Mouse (Mus musculus) hindbrain, embryonic 14.5 days (tissue): ENCODE results near the gene Tab1. TPM values are rescaled to one million over a fixed set of nuclear protein-coding genes. Genes with fewer than 3 reads are reported as not detected.

ENCODE experiments used
- ATAC-seq: fragments of 200-750 bp; cut with Nextera tagmentation; 2 replicates; pipeline ENCODE4 v1.8.0; 2017; ENCODE audit warnings: moderate number of reproducible peaks, mild to moderate bottlenecking, moderate TSS enrichment, moderate library complexity; ENCODE audit not compliant: low FRiP score
- DNase-seq: peaks from one replicate; pipeline ENCODE4 v3.0.0-alpha.2; 2015; ENCODE audit warnings: low spot score
- H3K27ac ChIP-seq: fragments of 300-500 bp; sonication (generic); 2 replicates; pipeline ENCODE4 v1.5.1; 2014; ENCODE audit warnings: mild to moderate bottlenecking, moderate library complexity
- H3K27me3 ChIP-seq: fragments of 300-500 bp; sonication (generic); 2 replicates; pipeline ENCODE4 v1.6.1; 2014; ENCODE audit warnings: mild to moderate bottlenecking, low read length, mixed read lengths; ENCODE audit not compliant: control insufficient read depth, insufficient read depth
- H3K36me3 ChIP-seq: fragments of 300-500 bp; sonication (generic); replicated peaks from 2 replicates; pipeline ENCODE4 v1.6.1; 2014; ENCODE audit not compliant: control insufficient read depth, insufficient read depth
- H3K4me1 ChIP-seq: fragments of 300-500 bp; sonication (generic); replicated peaks from 2 replicates; pipeline ENCODE4 v1.6.1; 2014; ENCODE audit warnings: antibody characterized with exemption, low read length, mixed read lengths; ENCODE audit not compliant: control insufficient read depth, insufficient read depth
- H3K4me2 ChIP-seq: fragments of 300-500 bp; sonication (generic); replicated peaks from 2 replicates; pipeline ENCODE4 v1.6.1; 2014; ENCODE audit warnings: mild to moderate bottlenecking, moderate library complexity
- H3K4me3 ChIP-seq: fragments of 300-500 bp; sonication (generic); replicated peaks from 2 replicates; pipeline ENCODE4 v1.5.1; 2014; ENCODE audit warnings: mild to moderate bottlenecking, low read length
- H3K9ac ChIP-seq: fragments of 300-500 bp; sonication (generic); 2 replicates; pipeline ENCODE4 v1.6.1; 2014
- H3K9me3 ChIP-seq: fragments of 300-500 bp; sonication (generic); 2 replicates; pipeline ENCODE4 v1.6.1; 2016; ENCODE audit warnings: low read length; ENCODE audit not compliant: control insufficient read depth
- WGBS: fragments of 180-500 bp; shearing (Covaris S2); extraction: QIAGEN DNeasy Blood & Tissue Kit; methylation state at CpG from one replicate; pipeline ENCODE4 v1.1.7; 2014; 5-methylcytosine and 5-hydroxymethylcytosine counted together
- polyA plus RNA-seq: library from polyadenylated mRNA; unstranded; fragments of >200 nt; fragmentation: Nextera tagmentation; extraction: Ambion mirVana; gene quantifications from 2 replicates; pipeline ENCODE4 v1.2.1, GENCODE M21; 2014

The Tab1 gene
- polyA plus RNA-seq, 1 experiment from 2014 or later, result 36.1 TPM

GRCm38 (mm10) chr15:80100196-80100595 is 32.7 kb upstream of the Tab1 start:
- H3K9ac ChIP-seq, result no peak overlapping the region
- H3K27ac ChIP-seq, result no peak overlapping the region
- DNase-seq, result no peak
- no peak overlapping the region for H3K4me2 ChIP-seq
- H3K27me3 ChIP-seq, result no peaks in the 10 kb centered on the region
- 83% methylated on average over 3 of the region's 3 CpGs for WGBS
- peaks cover 14% of the 10 kb centered on the region for H3K4me1 ChIP-seq
- no peak overlapping the region for H3K4me3 ChIP-seq
- no peaks in the 10 kb centered on the region for H3K36me3 ChIP-seq
- no peak for ATAC-seq
- H3K9me3 ChIP-seq, result no peaks in the 10 kb centered on the region

GRCm38 (mm10) chr15:80100871-80101270 is 32.1 kb upstream of the Tab1 start:
- 83% methylated on average over 10 of the region's 10 CpGs for WGBS
- Histone ChIP-seq H3K4me2 (no peak overlapping the region), H3K9ac (no peak overlapping the region), H3K27ac (no peak overlapping the region), H3K27me3 (no peaks in the 10 kb centered on the region), H3K36me3 (no peaks in the 10 kb centered on the region), H3K9me3 (no peaks in the 10 kb centered on the region), H3K4me1 (peaks cover 14% of the 10 kb centered on the region), H3K4me3 (no peak overlapping the region)
- DNase-seq, result no peak
- ATAC-seq, result no peak

- Histone ChIP-seq H3K36me3 (no peaks in the 10 kb centered on the region), H3K27ac (no peak overlapping the region), H3K9ac (no peak overlapping the region), H3K4me2 (no peak overlapping the region), H3K4me1 (peaks cover 14% of the 10 kb centered on the region), H3K9me3 (no peaks in the 10 kb centered on the region), H3K4me3 (no peak overlapping the region), H3K27me3 (no peaks in the 10 kb centered on the region)
- ATAC-seq (no peak), DNase-seq (no peak)
- 78% methylated on average over 6 of the region's 6 CpGs for WGBS
These were observed 31.4 kb upstream of the Tab1 start for GRCm38 (mm10) chr15:80101503-80101902.

GRCm38 (mm10) chr15:80102495-80102894 is 30.4 kb upstream of the Tab1 start:
- Histone ChIP-seq H3K9me3 (no peaks in the 10 kb centered on the region), H3K36me3 (no peaks in the 10 kb centered on the region), H3K4me3 (no peak overlapping the region), H3K4me2 (no peak overlapping the region), H3K4me1 (peaks cover 10% of the 10 kb centered on the region), H3K27me3 (no peaks in the 10 kb centered on the region), H3K9ac (no peak overlapping the region), H3K27ac (no peak overlapping the region)
- DNase-seq (no peak), ATAC-seq (no peak)
- 84% methylated on average over 6 of the region's 6 CpGs for WGBS

GRCm38 (mm10) chr15:80105490-80106410 is 27.2 kb upstream of the Tab1 start:
- 64% methylated on average over 12 of the region's 12 CpGs for WGBS
- ATAC-seq, result no peak

GRCm38 (mm10) chr15:80107143-80107542 is 25.8 kb upstream of the Tab1 start:
- no peaks in the 10 kb centered on the region for H3K27me3 ChIP-seq
- WGBS, result 95% methylated on average over 8 of the region's 8 CpGs
- DNase-seq, result no peak
- H3K4me3 ChIP-seq, result no peak overlapping the region
- no peaks in the 10 kb centered on the region for H3K4me1 ChIP-seq
- H3K36me3 ChIP-seq, result peaks cover 9% of the 10 kb centered on the region
- no peak for ATAC-seq
- no peak overlapping the region for H3K9ac ChIP-seq
- H3K27ac ChIP-seq, result no peak overlapping the region
- H3K4me2 ChIP-seq, result no peak overlapping the region
- no peaks in the 10 kb centered on the region for H3K9me3 ChIP-seq

More at GRCm38 (mm10) chr15:80105490-80106410, 27.2 kb upstream of the Tab1 start:
- no peak for DNase-seq
- no peaks in the 10 kb centered on the region for H3K4me1 ChIP-seq
- no peak overlapping the region for H3K27ac ChIP-seq
- no peak overlapping the region for H3K4me3 ChIP-seq
- no peaks in the 10 kb centered on the region for H3K27me3 ChIP-seq
- H3K9me3 ChIP-seq, result no peaks in the 10 kb centered on the region
- H3K4me2 ChIP-seq, result no peak overlapping the region
- no peak overlapping the region for H3K9ac ChIP-seq
- H3K36me3 ChIP-seq, result no peaks in the 10 kb centered on the region; the same call in none of the 2 replicates

GRCm38 (mm10) chr15:80107575-80107974 is 25.4 kb upstream of the Tab1 start:
- 89% methylated on average over 3 of the region's 3 CpGs for WGBS
- ATAC-seq (no peak), DNase-seq (no peak)
- H3K4me2 ChIP-seq, result no peak overlapping the region
- H3K27ac ChIP-seq, result no peak overlapping the region
- no peaks in the 10 kb centered on the region for H3K9me3 ChIP-seq
- no peaks in the 10 kb centered on the region for H3K27me3 ChIP-seq
- no peak overlapping the region for H3K4me3 ChIP-seq
- peaks cover 13% of the 10 kb centered on the region for H3K36me3 ChIP-seq
- no peaks in the 10 kb centered on the region for H3K4me1 ChIP-seq
- no peak overlapping the region for H3K9ac ChIP-seq

- ATAC-seq (no peak), DNase-seq (no peak)
- 80% methylated on average over 12 of the region's 12 CpGs for WGBS
- H3K27ac ChIP-seq, result no peak overlapping the region
- H3K4me1 ChIP-seq, result no peaks in the 10 kb centered on the region
- H3K27me3 ChIP-seq, result no peaks in the 10 kb centered on the region
- H3K4me2 ChIP-seq, result no peak overlapping the region
- peaks cover 27% of the 10 kb centered on the region for H3K36me3 ChIP-seq
- H3K9me3 ChIP-seq, result no peaks in the 10 kb centered on the region
- H3K4me3 ChIP-seq, result no peak overlapping the region
- no peak overlapping the region for H3K9ac ChIP-seq
These were observed 21.5 kb upstream of the Tab1 start for GRCm38 (mm10) chr15:80111436-80111835.

GRCm38 (mm10) chr15:80112499-80112898 is 20.4 kb upstream of the Tab1 start:
- Histone ChIP-seq H3K4me2 (no peak overlapping the region), H3K4me3 (no peak overlapping the region), H3K27ac (no peak overlapping the region), H3K4me1 (no peaks in the 10 kb centered on the region), H3K9me3 (no peaks in the 10 kb centered on the region), H3K9ac (no peak overlapping the region), H3K27me3 (no peaks in the 10 kb centered on the region), H3K36me3 (peaks cover 27% of the 10 kb centered on the region)
- DNase-seq (no peak), ATAC-seq (no peak)
- 57% methylated on average over 2 of the region's 2 CpGs for WGBS
